Mouse (Mus musculus): ENCODE data around the gene Plekho2.

DNA sequence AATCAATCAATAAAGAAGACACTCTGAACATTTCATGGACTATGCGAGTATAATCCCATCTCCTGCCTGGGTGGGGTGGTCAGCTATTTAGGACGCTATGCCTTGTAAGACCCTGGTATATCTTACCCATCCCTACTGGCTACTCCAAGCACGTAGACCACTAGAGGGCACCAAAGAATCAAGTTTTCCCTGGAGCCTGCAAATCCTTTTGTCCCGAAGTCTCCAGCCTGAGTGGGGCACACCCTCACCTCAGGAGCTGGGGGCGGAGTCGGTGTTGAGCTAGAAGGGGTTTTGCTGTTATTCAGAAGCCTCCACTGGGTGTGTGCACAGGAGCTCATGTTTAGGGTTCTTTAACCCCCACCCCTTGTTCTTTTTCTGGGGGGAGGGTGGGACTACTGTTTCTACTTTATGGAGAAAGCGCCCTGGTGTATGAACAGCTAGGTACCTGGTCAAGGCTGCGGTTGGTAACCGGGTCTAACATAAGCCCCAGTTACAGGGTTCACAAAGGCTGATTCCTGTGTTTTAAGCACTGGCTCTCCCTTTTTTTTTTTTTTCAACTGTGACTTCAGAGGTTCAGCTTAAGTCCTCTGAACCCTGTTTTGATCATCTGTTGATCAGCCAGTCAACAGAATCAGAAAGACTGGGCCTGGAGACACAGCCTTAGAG is 25.8 kb upstream of the Plekho2 start:
- TF ChIP-seq CTCF (IDR thresholded peaks at IDR 0.05; ENCODE audit: low read depth) (peak; percentile 89), EP300 (IDR thresholded peaks at IDR 0.05; ENCODE audit: low read depth) (no peak)

Measured in heart, postnatal 0 days (tissue).